Mouse (Mus musculus) liver, adult 2 months (tissue): ENCODE measurements around the gene Grm3.

Experiments used
- CTCF ChIP-seq: fragments of 200-500 bp; IDR thresholded peaks from 2 replicates; pipeline ENCODE4 v1.5.1; 2011; ENCODE audit warnings: low read depth, low read length, control low read depth
- POLR2A ChIP-seq: fragments of 200-500 bp; IDR thresholded peaks from 2 replicates; pipeline ENCODE4 v1.6.1; 2011; ENCODE audit warnings: low read length, control low read depth; ENCODE audit not compliant: insufficient read depth; ENCODE audit errors: extremely low read depth

DNA sequence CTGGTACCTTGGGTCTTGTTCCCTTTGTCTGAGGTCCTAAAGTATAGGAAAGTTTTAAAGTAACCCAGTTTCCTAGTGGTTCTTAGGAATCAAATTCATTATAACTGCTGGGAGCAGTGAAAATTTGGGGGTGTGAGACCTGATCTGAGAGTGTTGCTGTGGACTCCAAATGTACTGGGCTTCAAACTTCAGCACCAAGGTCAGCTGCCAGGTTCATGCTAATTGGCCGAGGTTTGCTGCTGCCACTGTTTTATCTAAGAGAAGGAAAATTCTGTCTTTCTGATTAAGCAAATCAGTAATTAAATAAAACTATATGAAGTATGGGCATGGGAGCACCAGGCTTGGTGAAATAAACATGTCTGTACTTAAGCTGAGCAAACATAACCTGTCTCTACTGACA lies 278.8 kb downstream of the Grm3 start:
- no peak for TF ChIP-seq POLR2A
- no peak for TF ChIP-seq CTCF
